Mouse (Mus musculus): ENCODE data around the gene H60b.
"Not testable (repeated sequence)": the region's sequence is repeated elsewhere in the genome, so short reads cannot be mapped to it uniquely, and the experiment has no call there.

The H60b gene

DNA sequence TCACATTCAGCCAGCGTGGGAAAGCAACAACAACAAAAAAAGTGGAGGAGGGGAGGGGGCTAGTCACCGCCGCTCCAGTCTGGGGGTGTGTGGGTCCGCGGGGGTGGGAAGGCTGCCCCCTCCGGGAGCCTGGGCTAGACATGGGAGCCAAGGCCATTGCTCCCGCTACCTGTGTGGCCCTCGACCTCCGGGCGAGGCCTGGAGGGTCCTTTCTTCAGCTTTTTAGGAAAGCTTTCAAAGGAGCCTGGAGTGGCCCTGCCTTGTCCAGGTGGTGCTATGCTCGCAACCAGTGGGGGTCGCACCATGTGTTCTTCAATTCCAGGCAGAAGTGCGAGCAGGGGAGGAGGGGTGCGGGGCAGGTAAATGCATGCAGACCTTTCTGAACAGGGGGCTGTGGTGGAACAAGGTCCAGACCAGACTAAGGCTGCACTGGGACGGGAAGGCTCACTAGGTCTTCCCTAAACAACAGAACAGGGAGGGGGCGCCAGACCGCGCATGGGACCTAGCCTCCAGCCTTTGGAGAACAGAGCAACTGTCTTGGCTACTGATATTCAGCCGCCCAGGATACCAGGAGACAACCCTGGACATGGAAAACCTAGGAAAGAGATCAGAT is 116.2 kb downstream of the H60b start:
- DNase-seq = no peak

- not testable (repeated sequence) for DNase-seq
Measured at GRCm38 (mm10) chr10:22278468-22278867, 120.1 kb downstream of the H60b start.

DNA sequence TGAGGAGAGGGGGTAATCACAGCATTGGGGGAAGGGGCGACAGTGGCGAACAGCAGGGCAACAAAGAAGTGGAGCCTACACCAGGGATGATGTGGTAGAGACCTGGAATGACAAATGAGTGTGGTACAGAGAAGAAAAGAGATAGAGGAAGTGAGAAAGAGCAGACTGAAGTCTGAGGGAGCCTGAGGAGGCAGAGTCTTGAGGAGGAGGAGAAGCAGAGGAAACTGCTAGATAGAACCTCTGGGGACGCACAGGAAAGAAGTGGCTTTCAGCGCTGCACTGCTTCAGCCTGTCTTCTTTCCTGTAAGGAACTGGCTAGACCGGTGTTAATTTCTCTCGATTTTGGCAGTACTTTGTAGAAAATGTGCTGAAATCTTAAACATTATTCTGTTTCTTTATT is 124.4 kb downstream of the H60b start:
- no peak for DNase-seq

- no peak for DNase-seq
Measured at GRCm38 (mm10) chr10:22295676-22296075, 137.3 kb downstream of the H60b start.

- DNase-seq = no peak
Measured at GRCm38 (mm10) chr10:22297033-22297762, 138.8 kb downstream of the H60b start.

DNA sequence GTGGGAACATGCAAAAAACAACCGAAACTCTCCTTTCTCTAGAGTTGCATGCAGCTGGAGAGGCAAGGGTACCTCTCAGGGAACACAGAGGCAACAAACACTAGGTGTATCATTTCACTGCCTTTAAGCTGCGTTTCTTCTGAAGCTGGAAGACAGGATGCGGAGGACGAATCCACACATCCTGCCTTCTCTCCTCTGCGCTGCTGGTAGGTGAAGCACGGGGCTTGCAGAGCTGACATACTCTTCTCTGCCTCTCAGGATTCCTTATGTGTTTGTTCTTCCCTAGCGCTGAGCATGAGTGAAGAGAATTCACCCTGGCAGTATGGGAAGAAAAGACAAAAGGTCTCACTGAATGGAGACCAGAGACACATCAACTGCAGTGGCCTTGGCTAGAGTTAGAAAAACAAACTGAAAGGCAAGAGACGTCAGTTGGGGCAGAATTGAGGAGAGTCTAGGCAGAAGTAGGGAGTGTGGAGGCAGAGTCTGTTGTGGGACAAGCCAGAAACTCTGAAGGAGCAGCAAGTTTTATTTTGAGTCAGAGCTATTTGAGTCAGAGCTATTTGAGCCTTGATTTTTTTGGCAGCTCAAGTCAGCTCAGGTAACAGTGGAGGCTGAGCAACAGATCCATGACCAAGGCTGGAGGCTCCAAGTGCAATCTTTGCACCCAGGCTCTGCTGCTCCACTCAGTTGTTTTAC is 139.5 kb downstream of the H60b start:
- DNase-seq = no peak

- no peak for DNase-seq
Measured at GRCm38 (mm10) chr10:22299324-22299723, 140.9 kb downstream of the H60b start.

GRCm38 (mm10) chr10:22301641-22302040 is 143.3 kb downstream of the H60b start:
- DNase-seq = peak; percentile 8

GRCm38 (mm10) chr10:22302344-22303057 is 144.1 kb downstream of the H60b start:
- peak; percentile 18 for DNase-seq

DNA sequence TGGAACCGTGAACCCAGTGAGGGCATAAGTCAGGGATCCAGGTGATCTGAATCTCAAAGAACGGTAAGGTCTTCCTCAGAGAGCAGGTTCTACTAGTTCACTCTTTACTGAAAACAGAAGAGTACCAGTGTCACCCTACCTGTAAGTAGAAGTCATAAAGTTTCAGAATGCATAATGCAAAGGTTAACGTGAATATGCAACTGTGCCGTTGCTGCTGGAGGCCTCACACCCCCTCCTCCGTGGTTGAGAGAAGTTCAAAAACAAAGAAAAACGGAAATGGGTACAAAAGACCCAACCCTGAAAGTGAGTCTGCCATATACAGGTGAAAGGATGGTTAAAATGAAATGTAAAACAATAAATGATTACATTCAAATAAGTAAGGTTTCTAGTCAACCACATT is 145.3 kb downstream of the H60b start:
- peak; percentile 23 for DNase-seq

DNA sequence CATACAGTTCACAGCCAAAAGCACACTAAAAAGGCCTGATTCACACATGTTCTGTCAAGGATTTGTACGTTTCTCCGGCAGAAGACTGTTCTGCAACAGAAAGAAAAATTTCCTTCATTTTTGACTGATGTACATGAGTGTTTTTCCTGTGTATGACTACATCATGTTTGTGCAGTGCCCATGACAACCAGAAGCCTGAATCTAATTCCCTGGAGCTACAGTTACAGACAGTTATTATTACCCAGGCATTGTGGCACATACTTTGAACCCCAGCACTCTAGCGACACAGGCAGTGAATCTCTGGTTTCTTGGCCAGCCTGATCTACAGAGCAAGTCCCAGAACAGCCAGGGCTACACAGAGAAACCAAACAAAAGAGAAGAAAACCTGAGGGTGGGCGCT is 147.4 kb downstream of the H60b start:
- no peak for DNase-seq

DNA sequence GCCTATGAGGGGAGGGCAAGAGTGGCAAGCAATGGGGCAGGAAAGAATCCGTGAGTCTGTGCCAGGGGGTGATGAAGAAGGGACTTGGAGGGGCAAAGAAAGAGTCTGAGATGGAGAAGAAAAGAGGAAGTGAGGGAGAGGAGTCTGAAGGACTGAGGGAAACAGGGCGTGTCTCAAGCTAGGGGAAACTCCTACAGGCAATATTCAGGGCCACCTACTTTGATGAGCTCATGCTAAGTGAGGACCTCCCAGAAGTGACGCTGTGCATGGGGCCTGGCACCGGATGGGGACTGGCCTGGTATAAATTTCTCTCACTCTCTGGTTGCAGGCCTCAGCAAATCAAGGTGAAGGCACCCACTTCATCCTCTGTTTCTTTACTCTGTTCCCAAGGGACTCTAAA is 148.1 kb downstream of the H60b start:
- DNase-seq = peak; percentile 36

DNA sequence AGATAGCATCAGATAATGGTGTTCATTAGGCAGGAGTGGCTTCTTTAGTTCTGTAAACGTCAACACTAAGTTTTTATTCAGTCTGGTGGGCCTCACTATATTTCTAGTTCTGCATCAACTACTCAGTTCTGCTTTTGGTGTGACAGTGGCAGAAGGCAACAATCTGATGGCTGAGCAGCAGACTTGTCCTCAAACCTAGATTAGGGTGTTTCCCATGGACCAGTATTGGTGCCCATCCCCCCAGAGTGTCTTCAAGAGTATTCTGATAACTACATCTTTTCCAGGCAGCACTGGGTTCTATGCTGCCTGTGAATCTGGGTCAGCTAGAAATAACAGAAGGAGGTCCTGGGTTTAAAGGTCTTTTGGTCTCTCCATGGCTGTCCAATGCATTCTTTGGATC is 149.8 kb downstream of the H60b start:
- DNase-seq = no peak

DNA sequence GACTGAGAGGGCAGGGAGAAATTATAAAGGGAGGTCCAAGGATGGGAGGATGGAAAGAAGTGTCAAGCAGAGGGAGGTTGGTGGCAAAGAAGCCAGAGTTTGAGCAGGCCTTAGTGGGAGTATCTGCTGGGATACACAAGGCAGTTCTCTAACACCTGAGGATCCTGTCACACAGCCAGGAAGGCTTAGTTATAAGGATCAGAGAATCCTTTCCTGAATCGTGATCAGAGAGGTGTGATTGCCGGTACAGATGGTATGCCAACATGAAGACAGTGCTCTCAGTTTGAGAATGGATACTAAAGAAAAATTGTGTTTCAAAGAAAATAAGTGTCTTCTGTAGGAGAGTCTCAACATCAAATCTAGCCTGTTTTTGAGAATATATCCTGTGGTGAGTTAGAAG is 164.5 kb downstream of the H60b start:
- DNase-seq = no peak
